Mouse (Mus musculus): ENCODE results near the gene Cabs1. TPM values are rescaled to one million over a fixed set of nuclear protein-coding genes. Genes with fewer than 3 reads are reported as not detected.

The Cabs1 gene
- not detected for total RNA-seq (2021)
- long read RNA-seq, experiment 1 = 0 reads
- long read RNA-seq, experiment 2 = 0 reads

DNA sequence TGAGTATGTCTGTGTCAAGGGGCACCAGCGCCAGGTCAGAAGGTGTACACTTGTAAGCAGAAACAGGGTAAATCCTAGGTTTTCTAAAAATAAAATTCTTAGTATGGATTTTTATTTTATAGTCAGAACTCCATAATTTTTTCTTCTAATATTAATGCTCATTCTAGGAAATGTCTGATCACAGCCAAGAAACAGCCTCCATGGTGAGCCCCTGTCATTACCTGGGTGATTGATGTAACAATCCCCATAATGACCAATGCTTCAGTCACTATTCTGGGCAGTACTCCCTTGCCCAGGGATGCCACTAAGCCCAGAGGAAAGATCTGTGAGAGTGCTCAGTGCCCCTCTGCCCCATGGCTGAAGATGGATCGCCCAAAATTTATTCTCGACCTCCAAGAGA, at the start of gene Cabs1:
Gene Cabs1, plus strand, starts transcription at position 301 of the 400 bp plus-strand sequence.
- intact Hi-C loops (cut with DNase I) = no loop called here

DNA sequence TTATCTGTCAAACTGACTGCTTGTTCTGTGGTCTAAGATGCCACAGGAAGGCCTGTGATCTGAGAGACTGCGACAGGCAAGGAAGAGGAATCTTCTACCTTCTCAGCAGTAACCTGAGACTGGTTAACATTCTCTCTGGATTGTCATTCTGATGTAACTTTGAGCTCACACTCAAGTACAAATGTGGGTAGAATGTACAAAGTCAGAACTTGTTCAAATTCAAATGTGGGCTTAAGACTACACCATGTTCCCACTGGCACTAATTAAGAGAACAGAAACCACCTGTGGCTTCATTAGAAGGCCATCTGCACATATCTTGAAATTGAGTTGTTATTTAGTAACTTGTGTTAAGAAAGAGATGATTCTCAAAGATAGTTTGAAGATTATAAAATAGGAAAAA, 47.6 kb upstream of the Cabs1 start:
- intact Hi-C loops (cut with DNase I) = no loop called here
- no peak for DNase-seq

More for the DNA sequence above, at the start of gene Cabs1:
- DNase-seq = no peak

DNA sequence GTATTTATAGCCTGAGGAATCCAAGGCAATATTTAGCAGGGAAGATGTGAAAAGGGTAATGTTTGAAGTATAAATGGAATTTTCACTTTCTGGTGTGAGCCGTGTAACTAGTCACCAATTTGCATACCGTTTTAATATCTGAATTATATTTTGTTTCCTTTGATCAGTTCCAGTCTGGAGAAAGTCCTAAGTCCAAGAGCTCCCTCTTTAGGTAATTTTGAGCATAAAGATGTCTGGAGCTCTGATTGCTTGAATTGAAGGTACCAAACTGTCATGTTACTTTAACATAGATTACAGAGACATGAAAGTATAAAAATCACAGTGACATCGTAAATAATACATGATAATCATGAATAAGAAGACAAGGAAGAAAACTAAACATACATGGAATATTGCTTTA, 38.5 kb upstream of the Cabs1 start:
- intact Hi-C loops (cut with DNase I) = no loop called here
- DNase-seq = no peak

DNA sequence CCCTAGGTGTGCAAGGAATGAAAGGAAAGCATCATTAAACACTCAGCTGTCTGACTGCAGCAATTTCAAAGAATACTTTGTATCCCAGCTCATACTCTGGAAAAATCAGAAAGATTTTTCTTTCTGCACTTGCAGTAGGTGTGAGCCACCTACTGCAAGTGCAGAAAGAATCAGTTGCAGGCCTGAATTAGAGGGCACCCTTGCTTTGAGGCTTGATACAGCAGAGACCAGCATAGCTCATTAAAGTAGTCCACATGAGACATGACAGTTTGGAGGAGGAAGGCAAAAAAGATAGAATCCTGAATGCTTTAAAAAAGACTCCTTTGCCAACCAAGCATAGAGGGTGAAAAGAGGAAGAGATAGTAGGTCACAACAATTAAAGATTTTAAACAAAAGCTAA, 36.7 kb upstream of the Cabs1 start:
- DNase-seq = no peak
- intact Hi-C loops (cut with DNase I) = no loop called here

DNA sequence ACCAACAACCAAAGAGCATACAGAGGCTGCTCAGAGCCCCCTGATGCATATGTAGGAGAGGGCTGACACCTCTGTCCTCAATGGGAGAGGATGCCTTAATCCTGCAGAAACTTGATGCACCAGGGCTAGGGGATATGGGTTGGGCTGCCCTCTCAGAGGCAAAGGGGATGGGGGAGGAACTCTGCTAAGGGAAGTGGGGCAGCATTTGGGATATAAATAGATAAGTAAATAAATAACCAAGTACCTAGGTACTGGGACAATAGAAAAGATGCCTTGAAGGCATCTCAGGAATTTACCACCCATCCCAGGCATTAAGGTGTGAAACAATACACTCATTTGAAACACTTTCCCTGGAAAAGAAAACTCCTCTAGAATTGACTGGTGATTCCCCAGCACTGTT, 27.4 kb upstream of the Cabs1 start:
- DNase-seq = no peak
- intact Hi-C loops (cut with DNase I) = no loop called here

DNA sequence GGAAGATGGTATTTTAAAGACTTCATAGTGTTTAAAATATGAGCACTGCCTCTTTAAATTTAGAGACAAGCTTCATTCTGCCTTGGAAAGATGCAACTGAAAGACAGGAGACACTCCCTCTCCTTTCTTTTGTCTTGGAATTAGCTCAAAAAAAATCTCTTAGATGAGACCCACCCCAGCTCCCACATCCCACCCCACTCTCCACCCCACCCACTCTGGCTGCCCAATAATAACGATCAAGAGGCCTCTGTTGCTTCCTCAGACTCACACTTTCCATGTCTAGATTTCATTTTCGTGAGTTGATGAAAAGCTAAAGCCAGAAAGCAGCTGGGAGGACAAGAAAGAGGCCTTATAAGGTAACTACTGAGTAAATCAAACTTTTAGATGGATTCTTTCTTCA, 10.0 kb upstream of the Cabs1 start, which contains the start of the genes 2310003L06Rik and Gm28434:
Gene 2310003L06Rik, plus strand, starts transcription at position 259 of the 400 bp plus-strand sequence.
Gene Gm28434, plus strand, starts transcription at position 317 of the 400 bp plus-strand sequence.
- intact Hi-C loops (cut with DNase I) = no loop called here
- DNase-seq = no peak

DNA sequence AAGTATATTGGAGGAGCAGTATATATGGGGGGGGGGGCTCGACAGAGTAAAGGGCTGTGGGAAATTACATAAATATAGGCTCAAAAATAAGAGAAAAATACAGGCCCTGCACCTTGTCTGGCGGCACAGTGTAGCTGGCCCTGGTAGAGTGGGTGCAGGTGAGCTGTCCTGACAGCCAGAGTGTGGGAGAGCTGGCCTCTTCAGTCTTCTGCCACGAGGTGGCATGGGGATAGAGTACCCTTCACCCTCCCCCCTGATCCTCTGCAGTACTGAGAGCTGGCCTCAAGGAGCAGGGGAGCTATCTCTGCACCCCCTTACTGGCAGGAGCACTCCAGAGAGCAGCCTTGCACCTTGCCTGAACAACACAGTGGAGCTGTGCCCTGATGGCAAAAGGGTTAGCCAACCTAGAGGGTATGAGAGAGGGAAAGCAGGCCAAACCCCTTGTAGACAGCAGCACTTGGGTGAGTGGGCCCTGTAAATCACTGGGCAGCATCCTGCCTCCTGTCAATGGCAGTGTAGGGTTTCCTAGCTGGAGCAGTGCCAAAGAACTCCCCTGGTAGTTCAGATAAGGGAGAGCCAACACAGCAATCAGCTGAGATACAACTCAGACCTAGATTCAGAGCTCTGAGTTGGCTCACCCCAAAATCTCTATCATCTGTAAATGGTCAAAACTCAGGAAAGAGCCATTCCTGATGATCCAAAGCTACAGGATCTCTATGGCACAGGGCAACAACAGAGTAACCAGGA, 3.4 kb downstream of the Cabs1 start:
- DNase-seq = no peak
- intact Hi-C loops (cut with DNase I) = no loop called here

DNA sequence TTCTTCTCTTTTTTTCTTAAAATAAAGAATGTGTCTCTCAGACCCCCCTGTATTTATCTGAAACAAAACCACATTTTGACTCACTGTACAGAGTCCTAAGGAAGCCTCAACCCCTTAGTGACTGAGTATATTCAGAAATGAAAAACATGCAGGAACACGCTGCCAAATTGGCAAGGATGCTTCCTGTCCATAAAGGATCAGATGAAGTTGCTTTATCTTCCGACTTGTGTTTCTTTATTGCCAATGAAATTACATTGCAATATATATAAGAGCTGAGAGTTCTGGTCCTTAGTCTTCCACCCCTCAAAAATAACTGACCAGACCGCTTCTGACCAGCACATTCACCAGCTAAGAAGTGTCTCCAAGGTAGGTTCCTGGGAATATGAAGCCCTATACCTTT, 23.0 kb downstream of the Cabs1 start, which contains the start of gene Smr3a:
Gene Smr3a, plus strand, starts transcription at position 301 of the 400 bp plus-strand sequence.
- intact Hi-C loops (cut with DNase I) = no loop called here
- DNase-seq = no peak

DNA sequence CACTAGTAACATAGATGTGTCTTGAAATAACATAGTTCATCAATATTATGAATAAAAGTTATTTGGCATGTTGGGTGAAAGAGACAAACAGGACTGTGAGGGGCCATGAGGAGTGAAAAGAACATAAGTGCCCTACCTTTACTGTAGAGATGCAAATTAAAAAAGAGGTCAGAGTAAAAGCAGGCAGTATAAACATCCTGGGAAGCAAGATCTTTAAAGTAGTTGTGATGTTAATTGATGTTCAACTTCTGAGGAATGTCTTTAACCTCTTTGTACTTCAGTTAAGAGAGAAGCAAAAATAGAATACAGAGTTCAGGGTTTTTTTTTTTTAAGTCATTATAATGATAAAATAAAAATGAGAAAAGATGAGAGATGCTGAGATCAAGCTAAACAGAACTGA, 26.0 kb downstream of the Cabs1 start:
- intact Hi-C loops (cut with DNase I) = no loop called here
- DNase-seq = no peak

Other genes with a start within 250 kb of the Cabs1 start
- gene Csn1s2a, start 204.9 kb upstream of the Cabs1 start, total RNA-seq (2021) = not detected
- gene Csn1s2b, start 171.4 kb upstream of the Cabs1 start, total RNA-seq (2021) = not detected
- gene Prr27, start 153.8 kb upstream of the Cabs1 start, total RNA-seq (2021) = not detected
- not detected for gene Odam, start 94.4 kb upstream of the Cabs1 start, total RNA-seq (2021)
- not detected for gene Csn3, start 53.9 kb upstream of the Cabs1 start, total RNA-seq (2021)
- gene 2310003L06Rik, start 10.0 kb upstream of the Cabs1 start, total RNA-seq (2021) = not detected
- not detected for gene Gm28434, start 9.9 kb upstream of the Cabs1 start, total RNA-seq (2021)
- not detected for gene Smr3a, start 23.1 kb downstream of the Cabs1 start, total RNA-seq (2021)
- gene Smr2, start 107.1 kb downstream of the Cabs1 start, total RNA-seq (2021) = not detected
- gene Gm11116, start 132.1 kb downstream of the Cabs1 start, total RNA-seq (2021) = not detected
- gene Gm11115, start 174.7 kb downstream of the Cabs1 start, total RNA-seq (2021) = not detected

Measured in heart, postnatal 14 days (tissue).